ENCODE assay signal across 7 mouse cellular contexts in genomic region chr13:111044328-111045002, GRCm38 (mm10).
DNase-seq lines count a peak whose midpoint lies in the region.

No protein-coding gene starts in this region.

- 77% methylated on average over 10 of the region's 10 CpGs for WGBS in hindbrain, embryonic 10.5 days

- peak; percentile 3 to 4 for DNase-seq in kidney, postnatal 4 days
- no peak for DNase-seq in kidney, adult 9 months
- peak; percentile 73 to 88 for DNase-seq in frontal cortex, postnatal 36 days (ENCODE audit: low spot score in 2 of 2)
- DNase-seq in left cerebral cortex, postnatal 10 days (ENCODE audit: extremely low spot score in 1 of 2, low spot score in 2 of 2): peak; percentile 23 to 40
- DNase-seq in right cerebral cortex, postnatal 4 days: peak; percentile 7
- DNase-seq in cerebellum, postnatal 36 days: no peak
- DNase-seq in hindbrain, embryonic 10.5 days (ENCODE audit: low spot score): no peak

- H3K36me3 ChIP-seq in hindbrain, embryonic 10.5 days: no peaks in the 10 kb centered on the region

- no peaks in the 10 kb centered on the region for H3K27me3 ChIP-seq in hindbrain, embryonic 10.5 days (ENCODE audit: insufficient read depth, poor library complexity, severe bottlenecking)

- H3K27ac ChIP-seq in hindbrain, embryonic 10.5 days: no peak overlapping the region

- no peak overlapping the region for H3K4me3 ChIP-seq in hindbrain, embryonic 10.5 days

- peaks cover 4% of the 10 kb centered on the region; the same call in 1 of the 2 replicates for H3K4me1 ChIP-seq in hindbrain, embryonic 10.5 days (replicated peaks)

- H3K9me3 ChIP-seq in hindbrain, embryonic 10.5 days: no peaks in the 10 kb centered on the region

- intact Hi-C loops in left cerebral cortex, postnatal 10 days (cut with DNase I): no loop called here

Comparison
In these comparisons a context has a peak if more than half of its experiments do, and no peak if none do; other contexts are left out.
1. DNase-seq: peak in kidney, postnatal 4 days (2 of 2), frontal cortex, postnatal 36 days (2 of 2), left cerebral cortex, postnatal 10 days (2 of 2) and right cerebral cortex, postnatal 4 days (single experiment); none in kidney, adult 9 months (single experiment), cerebellum, postnatal 36 days (0 of 2) and hindbrain, embryonic 10.5 days (single experiment).